Mouse (Mus musculus): ENCODE data around the gene Rufy1. TPM values are rescaled to one million over a fixed set of nuclear protein-coding genes. Genes with fewer than 3 reads are reported as not detected.

The Rufy1 gene
- polyA plus RNA-seq, 1 experiment from 2014 or later: 27.4 TPM

- Histone ChIP-seq H3K4me1 (ENCODE audit: insufficient read depth, low read length) (peaks cover 12% of the 10 kb centered on the region), H3K9ac (replicated peaks; ENCODE audit: low read length) (peak overlapping the region; percentile 96), H3K36me3 (ENCODE audit: insufficient read depth, low read length) (no peaks in the 10 kb centered on the region), H3K27ac (ENCODE audit: low read length) (peak overlapping the region; percentile 96), H3K4me3 (ENCODE audit: low read length) (peak overlapping the region; percentile 83), H3K9me3 (ENCODE audit: low read length) (no peaks in the 10 kb centered on the region), H3K4me2 (replicated peaks; ENCODE audit: low read depth, low read length) (peak overlapping the region; percentile 80), H3K27me3 (ENCODE audit: insufficient read depth, low read length) (no peaks in the 10 kb centered on the region)
- ATAC-seq (ENCODE audit: low FRiP score, low TSS enrichment): peak; percentile 55; the same call in 1 of the 2 replicates
- 26% methylated on average over 32 of the region's 32 CpGs for WGBS
These were observed 476 bp upstream of the Rufy1 start for GRCm38 (mm10) chr11:50431134-50432068.

- Histone ChIP-seq H3K27ac (ENCODE audit: low read length) (no peak overlapping the region), H3K9me3 (ENCODE audit: low read length) (no peaks in the 10 kb centered on the region), H3K27me3 (ENCODE audit: insufficient read depth, low read length) (no peaks in the 10 kb centered on the region), H3K36me3 (ENCODE audit: insufficient read depth, low read length) (no peaks in the 10 kb centered on the region), H3K4me1 (ENCODE audit: insufficient read depth, low read length) (peaks cover 12% of the 10 kb centered on the region), H3K4me2 (replicated peaks; ENCODE audit: low read depth, low read length) (no peak overlapping the region), H3K4me3 (ENCODE audit: low read length) (no peak overlapping the region), H3K9ac (replicated peaks; ENCODE audit: low read length) (no peak overlapping the region)
- 86% methylated on average over 4 of the region's 4 CpGs for WGBS
- no peak for ATAC-seq (ENCODE audit: low FRiP score, low TSS enrichment)
These were observed 4.9 kb downstream of the Rufy1 start for GRCm38 (mm10) chr11:50426056-50426455.

GRCm38 (mm10) chr11:50421934-50422780 is 8.8 kb downstream of the Rufy1 start:
- peak overlapping the region; percentile 62 for H3K9ac ChIP-seq (replicated peaks; ENCODE audit: low read length)
- no peaks in the 10 kb centered on the region for H3K9me3 ChIP-seq (ENCODE audit: low read length)
- peak; percentile 95 for ATAC-seq (ENCODE audit: low FRiP score, low TSS enrichment)
- 20% methylated on average over 22 of the region's 22 CpGs for WGBS
- no peaks in the 10 kb centered on the region for H3K27me3 ChIP-seq (ENCODE audit: insufficient read depth, low read length)
- peaks cover 6% of the 10 kb centered on the region; the same call in 1 of the 2 replicates for H3K4me1 ChIP-seq (ENCODE audit: insufficient read depth, low read length)
- H3K4me3 ChIP-seq (ENCODE audit: low read length): peak overlapping the region; percentile 49
- H3K36me3 ChIP-seq (ENCODE audit: insufficient read depth, low read length): peaks cover 4% of the 10 kb centered on the region
- H3K27ac ChIP-seq (ENCODE audit: low read length): no peak overlapping the region
- peak overlapping the region; percentile 81 for H3K4me2 ChIP-seq (replicated peaks; ENCODE audit: low read depth, low read length)

- 47% methylated on average over 5 of the region's 5 CpGs for WGBS
- ATAC-seq (ENCODE audit: low FRiP score, low TSS enrichment): peak; percentile 44
- no peaks in the 10 kb centered on the region for H3K9me3 ChIP-seq (ENCODE audit: low read length)
- peak overlapping the region; percentile 62 for H3K9ac ChIP-seq (replicated peaks; ENCODE audit: low read length)
- peaks cover 6% of the 10 kb centered on the region; the same call in 1 of the 2 replicates for H3K4me1 ChIP-seq (ENCODE audit: insufficient read depth, low read length)
- H3K27ac ChIP-seq (ENCODE audit: low read length): no peak overlapping the region
- no peaks in the 10 kb centered on the region for H3K27me3 ChIP-seq (ENCODE audit: insufficient read depth, low read length)
- peak overlapping the region; percentile 81 for H3K4me2 ChIP-seq (replicated peaks; ENCODE audit: low read depth, low read length)
- H3K36me3 ChIP-seq (ENCODE audit: insufficient read depth, low read length): peaks cover 4% of the 10 kb centered on the region
- H3K4me3 ChIP-seq (ENCODE audit: low read length): peak overlapping the region; percentile 49
These were observed 9.5 kb downstream of the Rufy1 start for GRCm38 (mm10) chr11:50421461-50421860.

- Histone ChIP-seq H3K27me3 (ENCODE audit: insufficient read depth, low read length) (no peaks in the 10 kb centered on the region), H3K27ac (ENCODE audit: low read length) (no peak overlapping the region), H3K4me3 (ENCODE audit: low read length) (no peak overlapping the region), H3K9me3 (ENCODE audit: low read length) (no peaks in the 10 kb centered on the region), H3K4me2 (replicated peaks; ENCODE audit: low read depth, low read length) (no peak overlapping the region), H3K9ac (replicated peaks; ENCODE audit: low read length) (no peak overlapping the region), H3K36me3 (ENCODE audit: insufficient read depth, low read length) (peaks cover 19% of the 10 kb centered on the region), H3K4me1 (ENCODE audit: insufficient read depth, low read length) (peaks cover 6% of the 10 kb centered on the region; the same call in 1 of the 2 replicates)
- WGBS: 71% methylated on average over 2 of the region's 2 CpGs
- ATAC-seq (ENCODE audit: low FRiP score, low TSS enrichment): no peak
These were observed 13.1 kb downstream of the Rufy1 start for GRCm38 (mm10) chr11:50417856-50418255.

GRCm38 (mm10) chr11:50415563-50416241 is 15.2 kb downstream of the Rufy1 start:
- H3K4me3 ChIP-seq (ENCODE audit: low read length): no peak overlapping the region
- no peaks in the 10 kb centered on the region for H3K4me1 ChIP-seq (ENCODE audit: insufficient read depth, low read length)
- no peak overlapping the region for H3K4me2 ChIP-seq (replicated peaks; ENCODE audit: low read depth, low read length)
- no peak overlapping the region for H3K27ac ChIP-seq (ENCODE audit: low read length)
- H3K27me3 ChIP-seq (ENCODE audit: insufficient read depth, low read length): no peaks in the 10 kb centered on the region
- no peaks in the 10 kb centered on the region for H3K9me3 ChIP-seq (ENCODE audit: low read length)
- H3K36me3 ChIP-seq (ENCODE audit: insufficient read depth, low read length): peaks cover 23% of the 10 kb centered on the region
- 87% methylated on average over 6 of the region's 6 CpGs for WGBS
- ATAC-seq (ENCODE audit: low FRiP score, low TSS enrichment): no peak
- no peak overlapping the region for H3K9ac ChIP-seq (replicated peaks; ENCODE audit: low read length)

GRCm38 (mm10) chr11:50407235-50407634 is 23.7 kb downstream of the Rufy1 start:
- Histone ChIP-seq H3K9me3 (ENCODE audit: low read length) (no peaks in the 10 kb centered on the region), H3K4me3 (ENCODE audit: low read length) (no peak overlapping the region), H3K27me3 (ENCODE audit: insufficient read depth, low read length) (no peaks in the 10 kb centered on the region), H3K4me2 (replicated peaks; ENCODE audit: low read depth, low read length) (no peak overlapping the region), H3K9ac (replicated peaks; ENCODE audit: low read length) (no peak overlapping the region), H3K36me3 (ENCODE audit: insufficient read depth, low read length) (peaks cover 29% of the 10 kb centered on the region), H3K4me1 (ENCODE audit: insufficient read depth, low read length) (no peaks in the 10 kb centered on the region), H3K27ac (ENCODE audit: low read length) (no peak overlapping the region)
- no peak for ATAC-seq (ENCODE audit: low FRiP score, low TSS enrichment)
- WGBS: 56% methylated on average over 6 of the region's 6 CpGs

- H3K27me3 ChIP-seq (ENCODE audit: insufficient read depth, low read length): no peaks in the 10 kb centered on the region
- H3K36me3 ChIP-seq (ENCODE audit: insufficient read depth, low read length): peaks cover 46% of the 10 kb centered on the region
- H3K4me3 ChIP-seq (ENCODE audit: low read length): no peak overlapping the region
- no peak for ATAC-seq (ENCODE audit: low FRiP score, low TSS enrichment)
- H3K27ac ChIP-seq (ENCODE audit: low read length): no peak overlapping the region
- no peaks in the 10 kb centered on the region for H3K4me1 ChIP-seq (ENCODE audit: insufficient read depth, low read length)
- no peak overlapping the region for H3K9ac ChIP-seq (replicated peaks; ENCODE audit: low read length)
- H3K4me2 ChIP-seq (replicated peaks; ENCODE audit: low read depth, low read length): no peak overlapping the region
- H3K9me3 ChIP-seq (ENCODE audit: low read length): no peaks in the 10 kb centered on the region
- WGBS: 74% methylated on average over 10 of the region's 10 CpGs
These were observed 27.4 kb downstream of the Rufy1 start for GRCm38 (mm10) chr11:50403367-50404014.

GRCm38 (mm10) chr11:50402481-50402880 is 28.4 kb downstream of the Rufy1 start:
- Histone ChIP-seq H3K9ac (replicated peaks; ENCODE audit: low read length) (no peak overlapping the region), H3K27ac (ENCODE audit: low read length) (no peak overlapping the region), H3K27me3 (ENCODE audit: insufficient read depth, low read length) (no peaks in the 10 kb centered on the region), H3K36me3 (ENCODE audit: insufficient read depth, low read length) (peaks cover 51% of the 10 kb centered on the region), H3K9me3 (ENCODE audit: low read length) (no peaks in the 10 kb centered on the region), H3K4me2 (replicated peaks; ENCODE audit: low read depth, low read length) (no peak overlapping the region), H3K4me1 (ENCODE audit: insufficient read depth, low read length) (no peaks in the 10 kb centered on the region), H3K4me3 (ENCODE audit: low read length) (no peak overlapping the region)
- 88% methylated on average over 3 of the region's 3 CpGs for WGBS
- no peak for ATAC-seq (ENCODE audit: low FRiP score, low TSS enrichment)
